Mouse (Mus musculus) right cerebral cortex, postnatal 25 days (tissue): ENCODE measurements around the gene Mst1r.

ENCODE experiments used
- DNase-seq: peaks from one replicate; pipeline ENCODE4 v3.0.0; 2022

Gene Mst1r

DNA sequence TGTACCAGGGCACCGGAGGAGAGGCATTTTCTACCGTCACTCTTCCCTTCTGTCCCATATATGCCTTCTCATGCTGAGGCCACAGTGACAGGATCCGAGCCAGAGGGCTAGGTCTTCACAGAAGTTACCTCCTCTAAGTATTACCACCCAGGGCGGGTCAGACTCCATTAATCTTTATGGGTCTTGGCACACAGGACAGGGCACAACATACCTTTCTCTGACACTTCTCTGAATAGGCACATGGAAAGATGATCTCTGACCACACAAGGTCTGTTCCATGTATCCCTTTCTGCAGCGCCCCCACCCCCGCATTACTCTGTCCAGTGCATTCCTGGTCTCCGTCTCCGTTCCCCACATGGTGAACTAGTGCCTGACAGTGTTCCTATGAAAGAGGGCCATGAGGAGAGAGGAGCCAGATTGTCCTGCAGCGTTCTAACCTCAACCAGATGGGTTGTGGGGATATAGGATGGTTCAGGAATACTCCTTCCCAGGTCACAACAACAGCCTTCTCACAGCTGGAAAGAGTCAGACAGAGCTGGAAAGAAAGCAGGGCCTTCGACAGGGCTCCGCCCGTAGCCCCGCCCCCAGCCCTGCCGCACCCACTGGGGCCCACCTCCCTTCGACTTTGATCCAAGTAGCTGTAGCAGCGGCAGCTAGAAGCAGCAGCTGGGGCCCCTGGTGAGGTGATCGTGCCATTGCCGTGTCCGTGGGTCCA is at the start of gene Mst1r:
Gene Mst1r, plus strand, starts transcription at position 622 of the 715 bp plus-strand sequence.
- no peak for DNase-seq

DNA sequence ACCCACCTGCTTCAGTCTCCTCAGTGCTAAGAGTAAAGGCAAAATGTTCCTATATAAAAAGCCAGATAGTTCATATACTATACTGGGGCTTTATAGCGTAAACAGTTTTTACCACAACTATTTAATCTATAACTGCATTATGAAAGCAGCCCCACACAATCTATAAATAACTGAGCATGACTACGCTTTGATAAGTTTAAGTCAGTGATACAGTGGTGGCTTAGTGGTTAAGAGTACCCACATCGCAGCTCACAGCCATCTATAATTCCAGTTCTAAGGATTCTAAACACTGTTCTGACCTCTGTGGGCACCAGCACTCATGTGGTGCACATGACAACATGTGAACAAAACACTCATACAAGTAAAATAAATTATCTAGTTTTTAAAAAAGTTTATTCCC is 48.3 kb upstream of the Mst1r start:
- DNase-seq = no peak

DNA sequence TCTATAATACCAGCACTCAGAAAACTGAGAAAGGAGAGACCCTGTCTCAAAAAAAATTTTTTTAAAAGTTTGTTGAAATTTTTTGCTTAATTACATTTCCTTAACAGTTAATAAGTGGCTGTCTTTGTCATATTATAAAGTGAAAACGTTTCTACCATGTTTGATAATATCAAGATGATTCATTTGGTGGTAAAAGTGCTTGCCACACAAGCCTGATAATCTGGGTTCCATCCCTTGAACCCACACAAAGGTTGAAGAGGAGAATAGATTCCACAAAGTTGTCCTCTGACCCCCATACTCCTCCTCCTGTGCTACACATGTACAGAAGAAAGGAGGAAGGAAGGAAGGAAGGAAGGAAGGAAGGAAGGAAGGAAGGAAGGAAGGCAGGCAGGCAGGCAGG is 42.2 kb upstream of the Mst1r start:
- DNase-seq = no peak

DNA sequence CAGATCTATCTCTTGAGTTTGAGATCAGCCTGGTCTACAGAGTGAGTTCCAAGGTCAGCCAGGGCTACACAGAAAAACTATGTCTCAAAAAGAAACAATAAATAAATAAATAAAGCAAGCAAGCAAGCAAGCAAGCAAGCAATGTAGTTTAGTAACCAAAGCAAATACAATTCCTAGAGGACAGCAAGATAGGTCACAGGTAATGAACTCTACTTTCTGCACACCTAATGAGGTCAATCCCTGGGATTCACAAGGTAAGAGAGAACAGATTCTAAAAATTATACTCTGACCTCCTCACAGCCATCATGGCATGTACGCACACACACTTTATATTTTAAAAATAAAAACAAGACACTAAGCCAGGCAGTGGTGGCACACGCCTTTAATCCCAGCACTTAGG is 40.6 kb upstream of the Mst1r start:
- DNase-seq = no peak

- peak; percentile 97 for DNase-seq
Measured at GRCm38 (mm10) chr9:107872350-107873098, 34.1 kb upstream of the Mst1r start.

- DNase-seq = no peak
Measured at GRCm38 (mm10) chr9:107873137-107873536, 33.5 kb upstream of the Mst1r start, which contains the start of gene Rbm6. Gene Rbm6 (minus strand): TSS chr9:107873237.

DNA sequence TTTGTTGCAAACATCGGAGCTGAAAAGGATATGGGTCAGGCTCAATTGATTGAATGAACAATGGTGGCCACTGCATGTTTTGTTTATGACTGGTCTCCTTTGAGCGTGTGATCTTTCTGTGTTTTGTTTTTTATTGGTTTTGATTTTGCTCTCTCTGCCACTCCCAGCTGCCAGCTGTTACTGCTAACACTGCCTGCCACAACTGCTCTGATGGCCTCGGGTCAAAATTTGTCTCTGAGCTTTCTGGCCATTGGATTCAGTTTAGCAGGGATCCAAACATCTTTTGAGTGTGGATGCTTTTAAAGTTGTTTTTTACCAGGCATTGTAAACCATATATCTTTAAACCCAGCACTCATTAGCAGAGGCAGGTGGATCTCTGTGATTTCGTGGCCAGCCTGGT is 26.3 kb upstream of the Mst1r start:
- DNase-seq = no peak

DNA sequence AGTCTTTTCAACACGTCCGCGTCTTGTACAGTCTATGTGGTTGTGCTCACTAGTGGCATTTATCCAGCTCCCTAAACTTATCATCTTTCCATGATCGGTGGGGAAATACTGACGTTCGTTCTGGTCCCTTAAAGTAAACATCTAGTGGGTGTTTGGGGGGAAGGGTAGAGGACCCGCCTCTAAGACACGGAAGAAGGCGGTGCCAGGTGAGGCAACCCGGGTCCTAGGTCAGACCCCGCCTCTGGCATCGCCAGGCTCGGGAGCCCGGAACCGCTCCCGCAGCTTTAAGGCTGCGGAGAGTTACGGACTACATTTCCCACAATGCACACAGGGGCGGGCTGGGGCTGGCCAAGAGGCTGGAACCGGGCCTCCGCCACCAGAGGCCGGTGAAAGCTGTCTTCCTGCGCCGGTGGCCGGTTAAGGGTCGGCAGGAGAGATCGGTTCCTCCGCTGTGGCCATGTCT is 18.8 kb upstream of the Mst1r start, which contains the start of gene Mon1a:
Gene Mon1a, plus strand, starts transcription at position 348 of the 463 bp plus-strand sequence.
- peak; percentile 88 for DNase-seq

DNA sequence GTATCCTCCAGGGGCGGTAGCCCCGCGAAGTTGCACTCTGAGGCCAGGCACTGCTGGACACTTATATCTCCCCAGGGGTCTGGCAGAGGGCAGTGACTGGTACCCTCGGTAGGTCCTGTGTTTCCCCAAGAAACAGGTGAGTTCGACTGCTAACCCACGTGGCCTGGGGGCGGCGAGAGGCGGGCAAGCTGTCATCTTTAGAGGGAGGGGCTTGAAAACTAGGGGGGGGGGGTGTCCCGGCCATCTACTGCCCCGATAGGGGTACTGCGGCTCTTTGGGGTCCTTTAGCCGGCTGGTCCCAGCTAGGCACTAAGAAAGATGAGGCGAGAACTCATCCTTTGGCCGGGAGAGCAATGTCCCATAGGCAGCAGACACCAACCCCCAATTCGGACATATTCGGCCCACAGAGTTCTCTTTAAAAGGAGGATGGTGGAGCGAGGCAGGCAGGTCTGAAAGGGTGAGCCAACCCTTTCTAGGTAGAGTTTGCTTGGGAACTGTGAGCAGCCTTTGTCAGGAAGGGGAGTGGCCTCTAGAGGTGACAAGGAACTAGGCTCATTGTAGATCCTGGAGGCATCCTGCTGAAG is 18.3 kb upstream of the Mst1r start:
- DNase-seq = no peak

- no peak for DNase-seq
Measured at GRCm38 (mm10) chr9:107890260-107890659, 16.4 kb upstream of the Mst1r start.

DNA sequence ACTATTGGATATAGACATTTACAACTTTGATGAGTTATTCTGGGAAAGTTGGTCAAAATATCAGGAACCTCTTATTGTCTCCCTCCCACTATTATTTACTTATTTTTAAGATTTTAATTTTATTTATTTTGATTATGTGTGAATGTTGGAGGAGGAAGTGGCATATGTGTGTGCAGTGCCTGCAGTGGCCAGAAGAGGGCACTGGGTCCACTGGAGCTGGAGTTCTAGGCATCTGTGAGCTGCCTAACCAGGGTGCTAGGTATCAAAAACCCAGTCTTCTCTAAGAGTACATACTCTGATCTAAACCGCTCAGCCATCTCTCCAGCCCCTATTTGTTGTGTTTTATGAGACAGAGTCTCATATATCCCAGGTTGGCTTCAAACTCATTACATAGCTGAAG is 15.7 kb upstream of the Mst1r start:
- no peak for DNase-seq

DNA sequence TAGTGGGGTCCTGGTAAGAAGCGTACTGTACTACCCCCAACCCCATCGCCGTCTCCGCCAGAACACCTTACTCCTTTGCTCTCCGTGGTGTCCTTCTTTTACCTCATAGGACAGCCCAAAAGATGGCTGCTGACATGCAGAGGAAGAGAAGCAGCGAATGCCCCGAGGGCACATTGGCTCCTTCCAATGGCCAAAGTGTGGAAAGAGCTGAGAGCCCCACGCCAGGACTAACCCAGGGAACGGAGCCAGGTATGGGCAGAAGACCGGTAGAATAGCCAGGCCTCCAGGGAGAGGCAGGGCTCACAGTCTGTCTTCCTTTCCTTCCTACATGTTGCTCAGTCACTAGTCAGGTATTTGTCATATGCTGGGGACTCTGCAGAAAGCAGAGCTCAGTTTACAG is 8.1 kb upstream of the Mst1r start:
- DNase-seq = no peak

DNA sequence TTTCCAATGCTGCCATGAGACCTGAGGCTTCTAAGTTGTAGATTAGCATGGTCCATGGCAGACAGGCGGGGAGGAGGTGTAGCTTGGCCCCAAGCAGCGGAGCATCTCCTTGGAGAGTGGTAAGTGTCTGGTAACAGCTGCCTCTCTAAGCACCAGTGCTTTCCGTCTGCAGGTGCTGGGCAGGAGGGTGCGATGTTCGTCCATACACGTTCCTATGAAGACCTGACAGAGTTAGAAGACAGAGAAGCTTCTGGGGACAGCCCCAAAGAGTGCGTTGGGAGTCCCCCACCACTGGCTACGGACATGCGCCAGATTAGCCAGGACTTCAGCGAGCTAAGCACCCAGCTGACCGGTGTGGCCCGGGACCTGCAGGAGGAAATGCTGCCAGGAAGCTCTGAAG is 6.8 kb upstream of the Mst1r start:
- DNase-seq = no peak

DNA sequence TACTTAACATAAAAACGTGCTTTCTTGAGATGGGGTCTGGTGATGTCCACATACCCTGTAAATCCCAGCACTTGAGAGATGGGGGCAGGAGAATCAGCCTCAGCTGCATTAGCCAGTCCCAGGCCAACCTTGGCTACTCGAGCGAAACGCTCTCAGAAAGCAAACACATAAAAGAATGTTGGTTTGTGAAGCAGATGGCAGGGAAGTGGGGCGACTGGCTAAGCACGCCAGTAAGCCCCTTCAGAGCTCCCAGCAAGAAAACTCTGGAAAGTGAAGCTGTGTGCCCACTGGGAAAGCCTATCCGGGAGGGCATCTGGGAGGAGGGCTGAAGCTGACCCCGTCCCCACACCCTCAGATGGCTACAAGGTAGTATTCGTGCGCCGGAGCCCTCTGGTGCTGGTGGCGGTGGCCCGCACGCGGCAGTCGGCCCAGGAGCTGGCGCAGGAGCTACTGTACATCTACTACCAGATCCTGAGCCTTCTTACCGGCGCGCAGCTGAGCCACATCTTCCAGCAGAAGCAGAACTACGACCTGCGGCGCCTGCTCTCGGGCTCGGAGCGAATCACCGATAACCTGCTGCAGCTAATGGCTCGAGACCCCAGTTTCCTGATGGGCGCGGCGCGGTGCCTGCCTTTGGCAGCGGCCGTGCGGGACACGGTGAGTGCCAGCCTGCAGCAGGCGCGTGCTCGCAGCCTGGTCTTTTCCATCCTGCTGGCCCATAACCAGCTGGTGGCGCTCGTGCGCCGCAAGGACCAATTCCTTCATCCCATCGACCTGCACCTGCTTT is 5.6 kb upstream of the Mst1r start:
- peak; percentile 86 for DNase-seq

- DNase-seq = no peak
Measured at GRCm38 (mm10) chr9:107901627-107901914, 5.1 kb upstream of the Mst1r start.

DNA sequence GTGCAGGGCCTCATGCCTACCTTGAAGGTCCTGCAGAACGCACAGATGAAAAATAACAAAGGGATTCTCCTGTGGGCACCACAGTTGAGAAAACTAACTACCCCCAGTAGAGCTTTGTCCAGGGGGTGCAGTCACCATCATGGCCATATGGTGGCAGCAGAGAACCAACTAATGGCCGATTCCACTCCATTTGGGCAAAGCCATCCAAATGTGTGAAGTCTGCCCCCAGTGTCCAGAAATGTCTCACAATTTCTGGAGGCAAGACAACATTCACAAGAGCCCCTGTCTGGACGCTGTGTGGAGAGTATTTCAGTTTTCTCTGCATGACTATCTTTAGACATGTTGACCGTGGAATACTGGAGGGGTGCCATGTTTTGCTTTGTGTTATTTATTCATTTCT is 1.9 kb upstream of the Mst1r start:
- DNase-seq = peak; percentile 82

DNA sequence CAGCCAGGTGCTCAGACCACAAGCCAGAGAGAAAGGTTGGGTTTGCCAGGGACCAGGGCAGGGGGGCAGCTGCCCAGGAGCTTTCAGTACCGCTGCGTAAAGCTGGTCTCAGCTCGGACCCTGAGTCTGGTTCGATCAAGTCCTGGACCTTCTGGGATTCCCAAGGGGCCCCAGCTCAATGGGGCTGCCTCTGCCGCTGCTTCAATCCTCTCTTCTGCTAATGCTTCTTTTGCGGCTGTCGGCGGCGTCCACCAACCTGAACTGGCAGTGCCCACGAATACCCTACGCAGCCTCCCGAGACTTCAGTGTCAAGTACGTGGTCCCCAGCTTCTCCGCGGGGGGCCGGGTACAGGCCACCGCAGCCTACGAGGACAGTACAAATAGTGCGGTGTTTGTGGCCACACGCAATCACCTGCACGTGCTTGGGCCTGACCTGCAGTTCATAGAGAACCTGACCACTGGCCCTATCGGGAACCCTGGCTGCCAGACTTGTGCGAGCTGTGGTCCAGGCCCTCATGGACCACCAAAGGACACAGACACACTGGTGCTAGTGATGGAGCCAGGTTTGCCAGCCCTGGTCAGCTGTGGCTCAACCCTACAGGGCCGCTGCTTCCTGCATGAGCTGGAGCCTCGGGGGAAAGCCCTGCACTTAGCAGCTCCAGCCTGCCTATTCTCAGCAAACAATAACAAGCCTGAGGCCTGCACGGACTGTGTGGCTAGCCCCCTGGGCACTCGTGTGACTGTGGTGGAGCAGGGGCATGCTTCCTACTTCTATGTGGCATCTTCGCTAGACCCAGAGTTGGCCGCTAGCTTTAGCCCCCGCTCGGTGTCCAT is 511 bp downstream of the Mst1r start:
- DNase-seq = no peak

DNA sequence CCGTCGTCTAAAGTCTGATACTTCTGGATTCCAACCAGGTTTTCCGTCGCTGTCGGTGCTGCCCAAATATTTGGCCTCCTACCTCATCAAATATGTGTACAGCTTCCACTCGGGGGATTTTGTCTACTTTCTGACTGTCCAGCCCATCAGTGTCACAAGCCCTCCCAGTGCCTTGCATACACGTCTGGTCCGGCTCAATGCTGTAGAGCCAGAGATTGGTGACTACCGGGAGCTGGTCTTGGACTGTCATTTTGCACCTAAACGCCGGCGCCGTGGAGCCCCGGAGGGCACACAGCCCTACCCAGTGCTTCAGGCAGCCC is 1.1 kb downstream of the Mst1r start:
- no peak for DNase-seq

- no peak for DNase-seq
Measured at GRCm38 (mm10) chr9:107908410-107909158, 1.9 kb downstream of the Mst1r start.

DNA sequence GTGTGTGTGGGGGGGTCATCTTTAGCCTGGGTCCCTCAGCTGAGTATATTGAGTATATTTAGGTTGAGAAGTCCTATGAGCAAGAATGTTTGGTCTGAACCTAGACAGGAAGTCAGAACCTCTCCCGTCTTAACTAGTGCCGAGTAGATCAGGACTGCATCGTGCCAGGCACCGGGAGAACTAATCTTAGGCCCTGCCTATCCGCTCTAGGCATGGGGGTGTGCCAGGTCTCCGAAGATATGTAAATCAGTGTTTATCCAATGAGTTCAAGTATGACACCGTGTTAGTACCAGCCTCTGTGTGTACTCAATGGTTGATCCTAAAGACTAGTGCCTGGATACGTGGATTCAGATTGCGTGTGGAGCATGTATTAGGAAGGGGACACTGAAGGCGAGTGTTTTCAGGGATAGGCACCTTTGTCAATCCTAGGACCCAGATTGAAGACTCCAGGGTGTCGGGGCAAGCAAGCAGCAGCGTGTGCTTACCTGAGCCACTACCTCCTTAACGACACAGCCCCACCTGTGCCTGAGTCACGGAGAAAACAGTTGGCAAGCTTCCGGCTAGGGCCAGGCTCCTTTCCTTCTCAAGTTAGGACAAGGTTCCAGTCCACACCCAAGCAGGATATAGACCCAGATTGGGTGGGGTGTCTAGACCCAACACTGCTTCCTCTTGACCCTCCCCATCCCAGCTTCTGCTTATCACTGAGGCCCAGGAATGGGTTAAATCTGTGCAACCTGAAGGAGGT is 3.5 kb downstream of the Mst1r start:
- DNase-seq = no peak
